Mouse (Mus musculus): ENCODE data around the gene Fbxl17. TPM values are rescaled to one million over a fixed set of nuclear protein-coding genes. Genes with fewer than 3 reads are reported as not detected.
A peak's percentile ranks its signal among the peaks of the same experiment; 100 is the strongest.

Fbxl17 gene
- polyA plus RNA-seq, 1 experiment from 2014 or later = 4.4 TPM

DNA sequence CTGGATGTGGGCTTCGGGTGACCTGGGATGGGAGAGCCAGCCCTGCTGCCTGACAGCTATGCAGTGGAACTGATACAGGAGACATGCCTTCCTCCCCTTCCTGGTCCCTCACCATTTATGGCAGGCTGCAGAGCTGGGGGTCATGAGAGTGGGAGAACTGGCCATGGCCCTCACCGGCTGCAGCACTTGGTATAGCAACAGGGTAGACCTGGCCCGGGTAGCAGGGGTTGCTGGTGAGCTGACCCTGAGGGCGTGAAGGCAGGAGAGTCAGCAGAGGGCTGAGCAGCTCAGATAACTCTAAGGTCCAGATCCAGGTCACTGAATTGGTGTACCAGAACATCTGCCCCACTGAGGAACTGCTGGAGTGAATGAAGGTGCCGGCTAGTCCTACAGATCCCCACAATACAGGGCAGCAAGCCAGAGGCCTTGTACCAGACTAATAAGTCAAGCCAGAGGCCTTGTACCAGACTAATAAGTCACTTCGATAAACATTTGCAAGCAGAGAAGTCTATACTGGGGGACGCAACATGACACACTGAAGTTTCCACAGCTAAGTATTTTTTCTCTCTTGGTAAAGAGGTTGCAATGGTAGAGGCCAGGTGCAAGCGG lies 296.1 kb downstream of the Fbxl17 start:
- Histone ChIP-seq H3K4me3 (no peak overlapping the region), H3K4me1 (peaks cover 11% of the 10 kb centered on the region; the same call in 1 of the 2 replicates), H3K27ac (peak overlapping the region; percentile 31; the same call in 1 of the 2 replicates), H3K27me3 (ENCODE audit: low read depth, poor library complexity, severe bottlenecking) (no peaks in the 10 kb centered on the region), H3K36me3 (no peaks in the 10 kb centered on the region), H3K9me3 (replicated peaks) (no peaks in the 10 kb centered on the region)
- no peak for DNase-seq (ENCODE audit: low spot score)
- WGBS = 77% methylated on average over 8 of the region's 8 CpGs

DNA sequence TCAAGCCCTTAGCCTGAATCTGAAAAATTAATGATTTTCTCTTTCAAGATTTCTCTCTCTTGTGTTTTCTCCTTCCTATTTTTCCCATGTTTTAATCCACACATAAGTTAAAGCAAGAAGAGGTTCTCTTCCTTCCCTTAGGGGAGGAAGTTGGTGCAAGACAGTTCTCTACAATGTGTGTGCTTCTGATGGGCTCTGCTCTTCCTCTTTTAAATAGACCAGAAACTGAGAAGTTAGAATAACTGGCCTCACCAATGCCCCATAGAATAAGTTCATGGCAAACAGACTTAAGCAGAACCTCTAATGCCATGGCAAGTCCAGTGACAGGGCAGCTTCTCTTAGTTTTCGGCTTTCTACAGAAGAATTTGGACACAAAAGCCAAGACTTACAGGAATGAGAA lies 301.1 kb downstream of the Fbxl17 start:
- Histone ChIP-seq H3K36me3 (no peaks in the 10 kb centered on the region), H3K9me3 (replicated peaks) (no peaks in the 10 kb centered on the region), H3K4me1 (peaks cover 3% of the 10 kb centered on the region; the same call in 1 of the 2 replicates), H3K27me3 (ENCODE audit: low read depth, poor library complexity, severe bottlenecking) (no peaks in the 10 kb centered on the region), H3K27ac (no peak overlapping the region), H3K4me3 (no peak overlapping the region)
- DNase-seq (ENCODE audit: low spot score) = no peak
- WGBS = 93% methylated on average over 1 of the region's 1 CpGs

DNA sequence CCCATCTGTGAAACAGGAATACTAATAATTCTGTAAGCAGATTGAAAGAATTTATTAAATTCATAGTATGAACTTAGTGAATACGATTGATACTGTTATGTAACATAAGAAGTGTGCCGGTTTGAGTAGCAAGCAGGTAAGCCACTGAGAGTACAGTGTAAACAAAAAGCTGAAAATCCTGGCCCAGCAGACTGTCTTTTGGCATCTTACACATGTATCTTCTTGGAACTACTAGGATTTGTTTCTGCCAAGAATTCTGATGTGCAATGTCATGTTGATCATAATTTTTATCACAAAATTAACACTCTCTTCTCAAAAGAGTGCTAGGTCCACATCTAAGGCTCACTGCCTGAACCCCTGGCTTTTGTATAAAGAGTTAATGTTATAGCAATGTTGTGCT lies 304.3 kb downstream of the Fbxl17 start:
- WGBS = 93% methylated on average over 2 of the region's 2 CpGs
- Histone ChIP-seq H3K27ac (no peak overlapping the region), H3K4me1 (no peaks in the 10 kb centered on the region)

DNA sequence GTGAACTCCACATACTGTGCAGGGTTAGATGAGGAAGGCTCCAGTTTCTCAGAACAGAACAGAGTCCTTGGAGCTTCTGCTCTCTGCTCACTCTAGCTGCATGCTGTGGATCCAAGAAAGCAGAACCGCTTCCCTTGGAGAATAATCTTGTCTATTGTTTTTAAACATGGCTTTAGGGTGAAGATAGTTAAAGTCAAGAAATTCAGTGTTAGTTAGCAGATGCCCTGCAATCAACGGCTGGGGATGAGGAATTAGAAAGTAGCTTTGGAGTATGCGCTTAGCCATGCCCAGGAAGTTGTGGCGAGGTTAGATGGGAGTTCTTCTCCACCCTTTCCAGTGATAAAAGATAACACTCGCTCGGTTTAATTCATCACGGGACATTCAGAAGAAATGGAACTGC lies 306.6 kb downstream of the Fbxl17 start:
- WGBS = 91% methylated on average over 7 of the region's 7 CpGs
- Histone ChIP-seq H3K4me3 (no peak overlapping the region), H3K36me3 (no peaks in the 10 kb centered on the region), H3K4me1 (no peaks in the 10 kb centered on the region), H3K27ac (no peak overlapping the region), H3K9me3 (replicated peaks) (no peaks in the 10 kb centered on the region), H3K27me3 (ENCODE audit: low read depth, poor library complexity, severe bottlenecking) (no peaks in the 10 kb centered on the region)
- no peak for DNase-seq (ENCODE audit: low spot score)

More for the DNA sequence above, 304.3 kb downstream of the Fbxl17 start:
- Histone ChIP-seq H3K9me3 (replicated peaks) (no peaks in the 10 kb centered on the region), H3K36me3 (no peaks in the 10 kb centered on the region), H3K27me3 (ENCODE audit: low read depth, poor library complexity, severe bottlenecking) (no peaks in the 10 kb centered on the region), H3K4me3 (no peak overlapping the region)
- DNase-seq (ENCODE audit: low spot score) = no peak

DNA sequence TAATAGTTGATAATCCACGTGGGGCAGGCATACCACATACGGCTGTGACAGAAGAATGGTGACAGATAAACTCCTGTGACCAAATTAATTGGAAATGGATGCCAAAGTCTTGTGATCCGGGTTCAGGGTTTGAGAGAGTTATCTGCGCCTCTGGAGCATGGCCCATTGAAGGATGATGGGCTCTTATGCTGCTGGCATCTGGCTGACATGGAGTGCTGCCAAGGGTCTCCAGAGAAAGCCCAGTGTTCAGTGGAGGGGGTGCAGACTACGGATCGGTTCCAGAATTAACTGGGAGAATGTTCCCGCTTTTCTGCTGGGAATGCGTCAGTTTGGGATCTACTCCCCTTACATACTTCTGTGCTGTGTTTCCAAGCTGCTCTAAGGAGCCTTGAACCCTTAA lies 308.5 kb downstream of the Fbxl17 start:
- DNase-seq (ENCODE audit: low spot score) = no peak
- no peaks in the 10 kb centered on the region for H3K9me3 ChIP-seq (replicated peaks)
- H3K4me3 ChIP-seq = no peak overlapping the region
- H3K4me1 ChIP-seq = no peaks in the 10 kb centered on the region
- no peaks in the 10 kb centered on the region for H3K27me3 ChIP-seq (ENCODE audit: low read depth, poor library complexity, severe bottlenecking)
- WGBS = 85% methylated on average over 8 of the region's 8 CpGs
- H3K36me3 ChIP-seq = no peaks in the 10 kb centered on the region
- no peak overlapping the region for H3K27ac ChIP-seq

DNA sequence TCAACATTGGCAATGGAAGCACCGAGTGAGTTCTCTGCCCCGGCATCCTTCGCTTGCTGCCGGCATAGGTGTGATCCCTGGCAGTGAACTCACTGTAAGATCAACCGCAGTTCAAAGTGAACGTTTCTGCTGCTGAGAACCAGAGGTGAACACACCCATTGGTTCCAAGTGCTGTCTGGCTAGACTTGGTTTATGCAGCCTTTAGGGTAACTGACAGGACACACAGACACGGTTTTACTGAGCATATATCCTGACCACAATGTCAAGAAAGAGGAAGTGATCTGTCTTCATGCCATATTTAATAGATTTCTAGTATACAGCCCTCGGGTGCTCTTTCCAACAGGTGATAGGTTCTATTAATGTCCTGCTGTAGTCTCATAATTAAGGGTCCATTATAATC lies 310.5 kb downstream of the Fbxl17 start:
- DNase-seq (ENCODE audit: low spot score) = no peak
- WGBS = 87% methylated on average over 8 of the region's 8 CpGs
- H3K27ac ChIP-seq = no peak overlapping the region
- H3K27me3 ChIP-seq (ENCODE audit: low read depth, poor library complexity, severe bottlenecking) = no peaks in the 10 kb centered on the region
- no peaks in the 10 kb centered on the region for H3K9me3 ChIP-seq (replicated peaks)
- 0 out of 2 replicates have a peak, but pooled peaks cover 3% of the 10 kb centered on the region for H3K4me1 ChIP-seq
- H3K4me3 ChIP-seq = no peak overlapping the region
- no peaks in the 10 kb centered on the region for H3K36me3 ChIP-seq

DNA sequence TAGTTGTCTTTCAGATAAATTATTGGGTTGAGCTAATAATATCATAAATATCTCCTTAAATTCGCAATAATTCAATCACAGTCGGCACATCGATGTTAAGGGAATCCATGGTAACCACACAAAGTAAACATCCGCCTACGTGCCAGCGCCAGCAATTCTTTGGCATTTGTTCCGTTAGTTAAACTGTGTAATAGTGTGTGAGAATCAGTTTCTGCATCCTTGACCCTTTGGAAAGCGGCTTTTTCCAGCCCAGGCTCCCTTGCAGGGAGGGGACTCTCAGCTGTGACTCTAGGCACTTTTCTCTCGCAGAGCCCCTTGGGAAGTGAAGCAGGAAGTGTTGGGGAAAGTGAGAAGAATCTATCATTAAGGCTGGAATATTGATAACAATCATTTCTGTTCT lies 314.3 kb downstream of the Fbxl17 start:
- Histone ChIP-seq H3K4me3 (no peak overlapping the region), H3K27ac (no peak overlapping the region), H3K4me1 (0 out of 2 replicates have a peak, but pooled peaks cover 3% of the 10 kb centered on the region), H3K9me3 (replicated peaks) (no peaks in the 10 kb centered on the region), H3K36me3 (no peaks in the 10 kb centered on the region), H3K27me3 (ENCODE audit: low read depth, poor library complexity, severe bottlenecking) (no peaks in the 10 kb centered on the region)
- no peak for DNase-seq (ENCODE audit: low spot score)
- WGBS = 86% methylated on average over 9 of the region's 9 CpGs

DNA sequence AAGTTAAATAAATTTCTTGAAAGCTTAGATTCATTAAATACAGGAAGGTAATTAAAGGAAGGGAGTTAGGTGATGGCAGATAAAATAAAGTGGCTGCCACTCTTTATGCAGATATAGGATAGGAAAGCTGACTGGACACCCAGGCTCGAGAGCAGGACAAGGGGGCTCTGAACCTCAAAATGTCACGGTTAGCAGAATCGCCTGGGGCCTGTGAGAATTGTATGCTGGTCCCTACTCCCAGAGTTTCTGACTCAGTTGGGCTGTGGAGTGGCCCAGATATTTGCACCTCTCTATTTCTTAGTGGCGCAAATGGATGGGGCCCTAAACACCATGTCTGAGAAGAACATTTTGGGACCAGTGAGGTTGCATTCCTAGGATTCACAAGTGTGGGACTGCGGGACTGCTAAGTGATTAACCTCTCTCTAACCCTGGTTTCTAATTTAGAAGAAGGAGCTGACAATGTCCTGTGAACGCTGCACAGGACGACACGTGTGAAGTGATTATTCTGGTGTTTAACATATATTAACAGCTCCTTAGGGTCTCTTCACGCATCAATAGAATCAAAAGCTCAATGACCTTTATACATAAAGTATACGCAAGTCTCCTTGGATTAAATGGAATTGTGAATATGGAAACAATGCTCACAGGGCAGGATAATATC lies 314.8 kb downstream of the Fbxl17 start:
- H3K4me1 ChIP-seq = 0 out of 2 replicates have a peak, but pooled peaks cover 3% of the 10 kb centered on the region
- no peak overlapping the region for H3K4me3 ChIP-seq
- H3K27me3 ChIP-seq (ENCODE audit: low read depth, poor library complexity, severe bottlenecking) = no peaks in the 10 kb centered on the region
- H3K9me3 ChIP-seq (replicated peaks) = no peaks in the 10 kb centered on the region
- H3K36me3 ChIP-seq = no peaks in the 10 kb centered on the region
- H3K27ac ChIP-seq = no peak overlapping the region
- WGBS = 64% methylated on average over 10 of the region's 10 CpGs
- DNase-seq (ENCODE audit: low spot score) = no peak

DNA sequence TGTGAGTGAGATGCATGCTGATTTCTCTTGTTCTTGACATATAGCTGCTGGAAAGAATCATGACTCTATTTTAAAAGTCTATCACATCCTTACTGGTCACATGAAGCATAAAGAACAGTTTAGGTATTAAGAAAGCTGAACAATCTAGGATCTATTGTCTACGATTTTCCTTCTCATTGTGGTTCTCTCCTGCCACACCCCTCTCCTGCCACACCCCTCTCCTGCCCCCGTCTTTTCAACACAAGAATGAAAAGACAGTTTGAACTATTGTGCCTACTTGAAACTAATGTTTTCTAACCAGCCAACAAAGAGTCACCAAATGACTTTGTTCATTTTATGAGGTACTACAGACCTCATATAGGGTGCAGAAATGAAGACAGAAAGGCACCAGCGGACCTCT lies 316.4 kb downstream of the Fbxl17 start:
- Histone ChIP-seq H3K27me3 (ENCODE audit: low read depth, poor library complexity, severe bottlenecking) (no peaks in the 10 kb centered on the region), H3K4me3 (no peak overlapping the region), H3K36me3 (no peaks in the 10 kb centered on the region), H3K9me3 (replicated peaks) (no peaks in the 10 kb centered on the region), H3K4me1 (0 out of 2 replicates have a peak, but pooled peaks cover 3% of the 10 kb centered on the region), H3K27ac (no peak overlapping the region)
- WGBS = 84% methylated on average over 3 of the region's 3 CpGs
- no peak for DNase-seq (ENCODE audit: low spot score)

DNA sequence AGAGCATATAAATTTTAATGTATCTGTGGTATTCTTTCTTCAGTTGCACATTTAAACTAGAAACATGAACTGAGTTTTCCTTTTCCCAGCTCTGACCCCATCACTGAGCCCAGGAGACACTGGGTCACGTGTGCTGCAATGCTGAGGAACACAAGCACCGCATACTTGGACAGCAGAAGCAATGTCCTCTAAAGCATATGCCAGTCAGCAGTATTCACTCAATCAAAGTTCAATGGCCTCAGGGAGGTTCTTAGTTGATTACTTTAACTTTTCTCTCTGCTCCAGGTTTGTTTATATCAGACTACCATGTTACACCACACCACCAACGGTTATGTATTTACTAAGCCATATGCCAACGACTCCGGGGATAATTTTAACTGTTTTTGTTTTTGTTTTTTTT lies 318.2 kb downstream of the Fbxl17 start:
- no peak for DNase-seq (ENCODE audit: low spot score)
- H3K27me3 ChIP-seq (ENCODE audit: low read depth, poor library complexity, severe bottlenecking) = no peaks in the 10 kb centered on the region
- H3K9me3 ChIP-seq (replicated peaks) = no peaks in the 10 kb centered on the region
- H3K36me3 ChIP-seq = no peaks in the 10 kb centered on the region
- H3K4me3 ChIP-seq = no peak overlapping the region
- WGBS = 91% methylated on average over 5 of the region's 5 CpGs
- H3K4me1 ChIP-seq = 0 out of 2 replicates have a peak, but pooled peaks cover 3% of the 10 kb centered on the region
- no peak overlapping the region for H3K27ac ChIP-seq

DNA sequence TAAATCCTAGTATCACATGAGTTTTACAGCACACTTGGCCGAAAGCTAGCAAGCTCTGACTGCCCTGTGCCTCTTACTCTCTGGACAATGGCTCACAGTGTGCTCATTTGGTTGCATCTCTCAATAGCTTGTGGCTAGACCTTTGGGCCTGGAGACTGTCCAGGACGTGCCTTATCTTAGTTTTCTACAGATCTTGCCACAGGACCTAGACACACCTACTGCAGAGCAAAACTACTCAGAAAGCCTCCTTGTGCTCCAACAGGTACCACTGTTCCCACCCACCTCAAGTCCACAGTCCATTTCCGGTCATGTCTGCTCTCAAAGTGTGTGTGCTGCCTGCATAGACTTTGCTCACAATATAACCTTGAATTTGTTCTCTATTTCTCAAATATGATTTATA lies 319.8 kb downstream of the Fbxl17 start:
- Histone ChIP-seq H3K27ac (no peak overlapping the region), H3K9me3 (replicated peaks) (no peaks in the 10 kb centered on the region), H3K36me3 (no peaks in the 10 kb centered on the region), H3K4me1 (peaks cover 10% of the 10 kb centered on the region; the same call in 1 of the 2 replicates), H3K4me3 (no peak overlapping the region), H3K27me3 (ENCODE audit: low read depth, poor library complexity, severe bottlenecking) (no peaks in the 10 kb centered on the region)
- WGBS = 89% methylated on average over 3 of the region's 3 CpGs
- no peak for DNase-seq (ENCODE audit: low spot score)

DNA sequence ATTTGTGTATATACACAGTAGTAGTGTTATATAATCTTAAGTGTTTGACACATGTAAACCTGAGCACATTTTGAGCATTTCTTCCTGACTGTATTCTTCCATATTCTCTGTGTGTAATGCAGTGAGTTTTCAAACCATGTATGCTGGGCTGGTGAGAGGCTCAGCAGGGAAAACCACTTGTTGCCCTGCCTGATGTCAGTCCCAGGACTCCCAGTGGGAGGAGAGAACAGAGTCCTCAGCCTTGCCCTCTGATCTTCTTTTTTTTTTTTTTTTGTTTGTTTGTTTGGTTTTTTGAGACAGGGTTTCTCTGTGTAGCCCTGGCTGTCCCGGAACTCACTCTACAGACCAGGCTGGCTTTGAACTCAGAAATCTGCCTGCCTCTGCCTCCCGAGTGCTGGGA lies 321.5 kb downstream of the Fbxl17 start:
- H3K9me3 ChIP-seq (replicated peaks) = no peaks in the 10 kb centered on the region
- WGBS = 94% methylated on average over 2 of the region's 2 CpGs

DNA sequence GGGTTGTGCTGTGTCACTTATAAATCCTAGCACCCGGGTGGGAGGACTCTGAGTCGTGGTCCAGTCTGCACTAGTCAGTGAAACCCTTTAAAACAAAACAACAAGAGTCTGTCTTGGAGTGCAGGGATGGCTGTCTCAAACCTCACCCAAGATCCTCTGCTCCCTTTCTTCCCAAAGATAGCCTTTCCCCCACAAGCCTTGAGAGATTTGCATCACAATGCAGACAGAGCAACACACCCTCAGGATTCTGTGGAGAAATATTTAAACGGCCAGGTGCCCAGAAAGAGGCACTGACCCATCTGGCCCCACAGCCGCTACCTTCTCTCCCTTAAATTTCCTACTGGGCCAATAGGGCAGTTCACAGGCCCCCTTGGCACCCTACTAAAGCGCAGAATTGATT lies 323.4 kb downstream of the Fbxl17 start:
- no peak for DNase-seq (ENCODE audit: low spot score)
- 74% methylated on average over 5 of the region's 5 CpGs for WGBS
- H3K4me3 ChIP-seq = no peak overlapping the region
- H3K36me3 ChIP-seq = no peaks in the 10 kb centered on the region
- no peaks in the 10 kb centered on the region for H3K9me3 ChIP-seq (replicated peaks)
- no peaks in the 10 kb centered on the region for H3K27me3 ChIP-seq (ENCODE audit: low read depth, poor library complexity, severe bottlenecking)
- no peak overlapping the region for H3K27ac ChIP-seq
- H3K4me1 ChIP-seq = peaks cover 26% of the 10 kb centered on the region

More for the DNA sequence above, 321.5 kb downstream of the Fbxl17 start:
- peaks cover 12% of the 10 kb centered on the region; the same call in 1 of the 2 replicates for H3K4me1 ChIP-seq
- DNase-seq (ENCODE audit: low spot score) = no peak
- H3K27me3 ChIP-seq (ENCODE audit: low read depth, poor library complexity, severe bottlenecking) = no peaks in the 10 kb centered on the region
- H3K36me3 ChIP-seq = no peaks in the 10 kb centered on the region
- H3K4me3 ChIP-seq = no peak overlapping the region
- H3K27ac ChIP-seq = no peak overlapping the region
